Mouse (Mus musculus) spleen, adult 18-20 months (tissue): Measurements from ENCODE around the gene Abcc6.

Source experiments
- DNase-seq, 2 experiments: peaks; one replicate each; pipeline ENCODE4 v3.0.0; 2022; ENCODE audit warnings: mixed read lengths in 2 of 2

Gene Abcc6

GRCm38 (mm10) chr7:45928626-45929295 is 101.3 kb downstream of the Abcc6 start:
- no peak for DNase-seq

GRCm38 (mm10) chr7:45924429-45924816 is 105.7 kb downstream of the Abcc6 start:
- DNase-seq = peak; percentile 48 to 63

DNA sequence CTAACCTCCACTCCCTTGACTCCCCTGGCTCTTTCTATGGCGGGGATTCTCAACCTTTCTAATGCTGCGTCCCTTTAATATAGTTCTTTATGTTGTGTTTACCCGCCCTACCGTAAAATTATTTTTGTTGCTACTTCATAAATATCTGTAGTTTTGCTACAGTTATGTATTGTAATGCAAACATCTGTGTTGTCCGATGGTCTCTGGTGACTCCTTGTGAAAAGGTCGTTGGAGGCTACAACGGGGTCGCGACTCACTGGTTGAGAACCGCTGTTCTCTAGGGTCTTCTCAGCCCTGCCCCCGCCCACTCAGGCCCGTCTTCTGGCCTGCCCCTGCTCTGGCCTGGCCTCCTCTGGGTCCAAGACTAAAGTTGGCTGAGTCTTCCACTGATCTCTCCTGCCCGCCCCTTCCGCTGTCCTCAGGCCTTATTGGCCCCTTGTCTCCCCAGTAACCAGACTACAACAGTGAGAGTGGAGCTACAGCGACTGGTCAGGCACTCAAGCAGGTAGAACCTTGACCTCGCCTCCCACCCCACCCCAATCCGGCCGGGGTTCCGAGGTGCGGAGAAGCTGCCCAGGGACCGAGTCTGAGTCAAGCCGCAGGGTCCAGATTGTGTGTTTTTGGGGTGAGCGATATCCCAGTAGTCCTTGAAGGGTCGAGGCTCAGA is 106.2 kb downstream of the Abcc6 start, which contains the start of gene Ccdc114:
Gene Ccdc114 (plus strand): TSS at position 311 of the 667 bp plus-strand sequence.
- DNase-seq = peak; percentile 56 to 66

GRCm38 (mm10) chr7:45922928-45923761 is 107.0 kb downstream of the Abcc6 start:
- peak; percentile 89 to 96 for DNase-seq

DNA sequence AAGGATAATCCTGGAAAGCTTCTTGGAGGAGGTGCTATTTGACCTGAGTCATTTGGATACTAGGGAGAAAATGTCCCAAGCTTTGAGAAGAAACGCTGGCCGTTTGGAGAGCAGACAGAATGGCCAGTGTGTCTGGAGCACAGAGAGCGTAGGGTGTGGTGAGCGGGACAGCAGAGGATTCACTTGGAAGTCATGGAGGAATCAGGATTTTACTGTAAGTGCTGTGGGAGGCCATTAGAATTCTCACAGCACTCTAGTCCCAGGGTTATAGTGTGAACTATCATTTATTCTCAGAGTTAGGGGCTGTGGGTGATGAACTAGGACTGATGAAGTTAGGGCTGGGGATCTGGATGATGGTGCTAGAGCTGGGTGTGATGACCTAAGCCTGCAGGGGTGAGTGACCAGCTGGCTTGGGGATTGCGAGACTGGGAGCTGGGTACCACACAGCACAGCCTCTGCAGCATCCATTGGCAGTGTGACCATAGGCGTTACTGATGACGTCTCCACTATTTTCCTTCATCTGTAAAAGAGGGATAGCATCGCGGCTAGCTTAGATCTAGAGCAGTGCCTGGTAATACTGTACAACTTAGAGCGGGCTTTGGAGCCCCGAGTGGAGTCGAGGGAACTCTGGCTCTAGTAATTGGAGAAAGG is 108.0 kb downstream of the Abcc6 start:
- no peak for DNase-seq

- peak; percentile 51 to 67 for DNase-seq
These were observed 108.9 kb downstream of the Abcc6 start, which contains the start of gene Emp3 for GRCm38 (mm10) chr7:45921242-45921621. Emp3 (minus strand) TSS chr7:45921404.

GRCm38 (mm10) chr7:45920583-45921241 is 109.4 kb downstream of the Abcc6 start:
- DNase-seq = peak in 1 of 2 experiments; percentile 10

DNA sequence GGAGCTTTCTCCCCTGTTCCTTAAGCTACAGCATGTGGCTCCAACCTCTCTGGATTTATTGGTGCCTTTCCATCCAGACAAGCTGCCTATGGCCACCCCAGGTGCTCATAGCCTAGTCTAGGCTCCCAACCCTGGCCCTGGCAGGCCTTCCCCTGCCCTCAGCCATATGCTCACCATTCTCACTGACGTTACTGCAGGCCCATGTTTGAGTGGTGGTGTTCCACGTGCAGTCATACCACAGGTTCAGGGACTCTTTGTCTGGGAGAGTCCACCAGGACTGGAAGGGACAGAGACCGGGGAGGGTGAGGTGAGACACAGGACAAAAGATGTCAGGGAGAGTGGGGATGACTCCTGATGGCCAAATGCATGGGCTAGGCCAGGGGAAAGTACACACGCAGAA is 110.3 kb downstream of the Abcc6 start:
- no peak for DNase-seq

DNA sequence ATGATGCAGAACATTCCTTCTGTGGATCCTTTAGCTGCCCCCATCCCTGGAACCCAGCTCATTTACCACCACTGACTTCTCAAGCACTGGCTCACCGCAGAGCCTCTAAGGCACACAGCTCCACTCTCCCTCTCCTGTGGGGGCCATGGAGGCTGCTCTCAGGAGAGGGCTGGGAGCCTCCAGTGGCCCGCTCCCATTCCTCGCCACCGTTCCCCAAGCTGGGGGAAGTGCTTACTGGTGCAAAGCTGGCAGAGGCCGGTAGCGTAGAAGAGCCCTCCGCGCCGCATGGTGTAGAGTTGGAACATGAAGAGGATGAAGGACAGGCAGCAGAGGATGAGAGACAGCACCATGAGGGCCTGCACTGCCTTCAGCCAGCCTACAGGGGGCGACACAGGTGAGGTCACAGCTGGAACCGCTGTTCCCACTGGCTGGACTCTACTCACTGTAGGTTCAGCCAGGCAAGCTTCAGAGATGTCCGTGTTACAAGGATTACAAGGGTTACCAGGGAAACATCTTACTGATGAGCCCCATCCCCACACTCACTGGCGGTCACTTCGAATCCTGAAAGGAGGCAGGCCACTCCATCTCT is 110.9 kb downstream of the Abcc6 start:
- DNase-seq = peak in 1 of 2 experiments; percentile 13

- no peak for DNase-seq
These were observed 112.2 kb downstream of the Abcc6 start for GRCm38 (mm10) chr7:45917926-45918325.
